Mouse (Mus musculus) A20 (cell line): ENCODE data around the gene Vgll4.

ENCODE experiments used
- DNase-seq: peaks from one replicate; pipeline ENCODE4 v3.0.0-alpha.2; 2011; ENCODE audit warnings: low read depth, low spot score

The Vgll4 gene

GRCm38 (mm10) chr6:114874138-114874928, 95.5 kb downstream of the Vgll4 start:
- no peak for DNase-seq

DNA sequence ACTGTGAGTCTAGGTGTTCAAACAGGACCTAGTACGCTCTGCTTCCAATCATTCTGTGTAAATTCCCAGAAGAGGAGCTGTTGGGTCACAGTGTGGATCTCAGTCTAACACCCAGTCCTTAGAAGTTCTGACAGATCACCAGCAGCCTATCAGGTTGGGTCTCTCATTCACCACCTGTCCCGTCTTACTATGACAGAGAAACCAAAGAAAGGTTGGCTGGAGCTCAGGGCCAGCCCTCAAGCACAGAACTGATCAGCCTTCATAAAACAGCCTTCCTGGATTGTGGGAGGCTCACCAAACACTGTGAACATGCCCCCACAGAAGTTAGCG, 96.0 kb downstream of the Vgll4 start:
- DNase-seq: no peak

DNA sequence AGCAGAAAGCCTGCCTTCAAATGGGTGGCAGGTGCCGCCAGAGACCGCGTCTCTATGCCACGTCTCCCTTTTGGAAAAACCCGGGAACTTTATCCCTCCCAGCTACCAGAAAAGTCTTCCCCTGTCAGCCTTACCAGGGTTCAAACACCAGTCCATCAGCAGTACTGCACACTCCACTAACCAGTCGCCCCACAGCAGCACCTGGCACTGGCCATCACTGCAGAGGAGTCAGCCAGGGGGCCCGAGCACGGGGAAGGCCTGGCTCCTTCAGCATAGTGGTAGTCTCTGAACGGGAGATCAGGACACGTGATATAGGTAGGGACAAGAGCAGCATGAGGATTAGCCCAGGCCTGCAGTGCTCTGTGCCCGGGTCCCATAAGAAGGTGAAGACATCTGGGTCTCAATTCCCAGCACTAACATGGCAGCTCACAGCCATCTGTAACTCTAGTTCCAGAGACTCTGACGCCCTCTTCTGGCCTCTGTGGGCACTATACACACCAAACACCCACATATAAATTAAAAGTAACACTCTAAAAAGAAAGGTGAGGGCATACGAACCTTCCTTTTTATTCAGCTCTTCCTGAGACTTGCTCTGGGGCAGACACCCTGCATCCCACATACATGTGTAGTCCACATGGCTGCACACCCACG, 98.7 kb downstream of the Vgll4 start:
- DNase-seq: no peak

DNA sequence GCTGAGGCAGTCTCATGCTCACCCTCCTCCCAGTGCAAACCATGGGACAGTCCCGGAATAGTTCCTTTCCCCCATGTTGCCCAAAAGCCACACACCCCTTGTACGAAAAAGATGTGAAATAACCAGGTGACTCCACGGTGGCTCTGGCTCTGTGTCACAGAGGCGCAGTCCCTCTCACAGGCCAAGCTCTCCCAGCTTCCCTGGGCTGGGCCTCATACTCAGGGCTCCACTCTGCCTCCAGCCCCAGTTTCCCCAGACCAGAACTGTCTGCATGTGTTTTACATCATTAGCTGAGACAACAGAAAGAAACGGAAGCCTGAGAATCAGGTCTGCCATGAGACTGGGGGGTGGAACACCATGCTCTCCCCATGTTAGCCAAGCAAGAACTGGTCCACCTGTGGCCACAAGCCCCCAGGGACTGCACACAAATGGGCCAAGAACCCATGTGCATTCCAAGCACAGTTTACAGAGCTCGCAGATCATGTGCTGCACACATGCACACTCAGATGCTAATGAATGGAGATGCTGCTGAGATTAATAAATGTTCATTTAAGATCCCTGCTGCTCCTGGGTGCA, 100.2 kb downstream of the Vgll4 start:
- DNase-seq: no peak

GRCm38 (mm10) chr6:114868656-114869055, 101.1 kb downstream of the Vgll4 start:
- DNase-seq: no peak

GRCm38 (mm10) chr6:114866619-114867018, 103.2 kb downstream of the Vgll4 start:
- DNase-seq: no peak

- no peak for DNase-seq
Observed at GRCm38 (mm10) chr6:114866078-114866477, 103.7 kb downstream of the Vgll4 start.

- DNase-seq: no peak
Observed at GRCm38 (mm10) chr6:114864421-114864820, 105.4 kb downstream of the Vgll4 start.

DNA sequence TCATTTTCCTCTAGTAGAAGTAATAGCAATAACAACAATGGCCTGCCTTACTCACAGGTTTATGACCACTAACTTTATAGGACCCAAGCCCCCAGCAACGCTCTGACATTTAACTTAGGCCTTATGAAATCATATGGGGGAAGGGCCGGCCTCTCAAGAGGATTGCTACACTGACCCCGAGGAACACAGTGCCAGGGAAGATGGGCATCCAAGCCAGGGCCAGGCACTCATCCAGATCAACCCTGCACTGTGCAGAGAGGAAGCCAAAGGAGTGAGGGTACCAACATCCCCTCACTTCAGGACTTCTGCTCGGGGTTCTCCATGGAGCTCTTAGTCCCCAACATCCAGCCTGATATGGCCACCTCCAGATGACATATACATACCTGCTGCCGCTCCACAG, 106.3 kb downstream of the Vgll4 start:
- no peak for DNase-seq

DNA sequence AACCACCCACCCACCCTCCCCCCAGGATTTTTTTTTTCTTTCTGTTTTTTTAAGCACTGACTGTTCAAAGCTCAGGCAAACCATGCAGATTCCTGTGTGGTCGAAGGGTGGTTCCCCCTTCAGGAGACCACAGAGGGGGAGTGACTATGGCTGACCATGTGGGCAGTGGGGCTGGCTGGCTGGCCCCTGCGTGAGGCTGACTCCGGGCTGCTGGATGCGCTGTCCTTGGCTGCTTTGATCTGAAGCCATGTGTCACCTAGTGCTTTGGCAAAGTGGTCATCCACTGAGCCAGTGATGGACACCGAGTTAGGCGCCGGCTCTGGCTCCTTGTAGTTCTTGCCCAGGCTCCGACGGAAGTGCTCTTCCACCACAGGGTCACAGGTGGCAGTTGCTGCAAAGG, 107.7 kb downstream of the Vgll4 start:
- no peak for DNase-seq

GRCm38 (mm10) chr6:114861591-114861990, 108.2 kb downstream of the Vgll4 start:
- DNase-seq: no peak

GRCm38 (mm10) chr6:114860677-114861568, 108.9 kb downstream of the Vgll4 start:
- DNase-seq: no peak

GRCm38 (mm10) chr6:114858722-114859053, 111.1 kb downstream of the Vgll4 start:
- DNase-seq: no peak

- DNase-seq: no peak
Observed at GRCm38 (mm10) chr6:114857996-114858721, 111.6 kb downstream of the Vgll4 start.

DNA sequence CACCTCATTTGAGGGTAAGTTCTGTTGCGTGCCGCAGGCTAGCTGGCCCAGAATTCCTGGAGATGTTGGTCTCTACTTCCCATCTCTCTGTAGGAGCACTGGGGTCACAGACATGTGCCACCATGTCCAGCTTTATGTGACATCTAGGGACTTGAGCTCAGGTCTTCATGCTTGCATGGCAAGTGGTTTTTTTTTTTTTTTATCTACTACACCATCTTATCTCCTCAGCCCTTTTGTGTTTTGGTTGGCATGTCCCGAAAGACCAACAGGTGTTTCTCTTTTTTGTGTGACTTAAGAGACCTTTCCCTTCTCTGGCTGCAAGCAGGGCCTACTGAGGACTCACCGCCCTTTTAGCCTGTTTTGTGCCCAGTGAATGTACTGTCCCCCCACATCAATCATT, 113.3 kb downstream of the Vgll4 start:
- no peak for DNase-seq

DNA sequence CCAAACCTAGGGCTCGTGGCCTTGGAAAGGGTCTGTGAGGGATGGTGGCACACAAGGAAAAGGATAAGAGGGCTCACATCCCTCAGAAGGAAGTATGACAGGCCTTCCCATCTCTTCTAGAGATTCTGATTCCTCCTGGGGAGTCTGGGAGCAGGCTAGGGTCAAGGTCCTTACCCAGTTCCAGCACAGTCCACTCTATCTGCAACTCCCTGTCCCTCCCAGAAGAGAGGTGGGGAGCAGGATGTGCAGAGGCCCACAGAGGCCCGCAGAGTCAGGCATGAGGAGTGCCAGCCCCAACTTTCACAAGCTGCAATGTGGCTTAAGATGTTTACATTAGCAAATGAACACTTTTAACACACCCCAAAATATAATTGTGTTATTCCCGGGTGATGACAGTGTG, 114.2 kb downstream of the Vgll4 start:
- DNase-seq: no peak

DNA sequence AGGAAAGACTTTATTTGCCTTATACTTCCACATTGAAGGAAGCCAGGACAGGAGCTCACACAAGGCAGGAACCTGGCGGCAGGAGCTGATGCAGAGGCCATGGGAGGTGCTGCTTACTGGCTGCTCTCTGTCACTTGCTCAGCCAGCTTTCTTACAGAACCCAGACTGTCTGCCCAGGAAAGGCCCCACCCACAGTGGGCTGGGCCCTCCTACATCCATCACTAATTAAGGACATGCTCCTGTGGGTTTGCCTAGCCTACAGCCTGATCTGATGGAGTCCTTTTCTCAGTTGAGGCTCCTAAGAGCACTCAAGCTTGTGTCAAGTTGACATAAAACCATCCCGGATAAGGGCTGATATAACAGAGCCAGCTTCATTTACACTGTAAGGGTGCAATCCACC, 115.4 kb downstream of the Vgll4 start:
- DNase-seq: no peak

GRCm38 (mm10) chr6:114852739-114853138, 117.1 kb downstream of the Vgll4 start:
- no peak for DNase-seq

DNA sequence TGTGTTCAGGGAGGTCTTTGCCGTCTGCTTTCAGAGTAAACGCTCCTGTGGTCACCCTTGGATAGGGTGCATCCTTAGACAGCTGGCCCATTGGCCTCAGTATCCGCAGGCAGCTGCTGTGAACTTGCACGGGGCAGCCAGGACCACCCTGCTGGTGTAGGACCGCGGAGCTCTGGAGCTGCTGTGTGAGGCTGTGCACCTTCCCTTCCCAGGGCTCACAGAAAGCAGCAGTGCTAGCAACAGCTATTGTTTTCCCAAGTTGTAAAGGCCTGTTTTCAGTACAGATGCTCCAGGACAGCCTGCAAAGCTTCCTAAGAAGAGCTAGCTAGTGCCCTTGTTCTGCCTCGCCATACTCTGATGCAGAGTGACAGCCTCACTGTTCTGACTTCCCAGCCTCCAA, 118.1 kb downstream of the Vgll4 start:
- DNase-seq: no peak

- DNase-seq: no peak
Observed at GRCm38 (mm10) chr6:114849787-114850186, 120.0 kb downstream of the Vgll4 start.

GRCm38 (mm10) chr6:114848761-114849160, 121.0 kb downstream of the Vgll4 start:
- no peak for DNase-seq
